Mouse (Mus musculus) gastrocnemius, postnatal 14 days (tissue): ENCODE results near the gene Ccl2. TPM values are rescaled to one million over a fixed set of nuclear protein-coding genes. Genes with fewer than 3 reads are reported as not detected.

Experiments
- DNase-seq: peaks from one replicate; pipeline ENCODE4 v3.0.0; 2021; ENCODE audit warnings: mixed read lengths
- intact Hi-C: fragments of 180-260 bp; cut with DNase I; formaldehyde crosslinking; loops from one replicate; pipeline ENCODE4 v1.15.1; 2025; ENCODE audit warnings: low total_unique reads
- long read RNA-seq, 2 experiments: library from polyadenylated mRNA; stranded (forward); transcript quantifications; one replicate each; pipeline ENCODE4 v2.0.0; 2021
- total RNA-seq, 2 experiments: library from RNA; stranded (reverse); gene quantifications; 2 replicates each; pipeline ENCODE4 v1.2.3; 2021

Gene Ccl2
- total RNA-seq = 1 to 10 TPM in 1 of 2 experiments, under 1 TPM in 1; 0.29 to 1.1 TPM
- long read RNA-seq, experiment 1 = 0 reads
- long read RNA-seq, experiment 2 = 0 reads

DNA sequence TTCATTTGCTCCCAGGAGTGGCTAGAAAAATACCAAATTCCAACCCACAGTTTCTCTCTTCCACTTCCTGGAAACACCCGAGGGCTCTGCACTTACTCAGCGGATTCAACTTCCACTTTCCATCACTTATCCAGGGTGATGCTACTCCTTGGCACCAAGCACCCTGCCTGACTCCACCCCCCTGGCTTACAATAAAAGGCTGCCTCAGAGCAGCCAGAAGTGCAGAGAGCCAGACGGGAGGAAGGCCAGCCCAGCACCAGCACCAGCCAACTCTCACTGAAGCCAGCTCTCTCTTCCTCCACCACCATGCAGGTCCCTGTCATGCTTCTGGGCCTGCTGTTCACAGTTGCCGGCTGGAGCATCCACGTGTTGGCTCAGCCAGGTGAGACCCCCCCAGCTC, at the start of gene Ccl2:
Gene Ccl2, plus strand, starts transcription at position 216 of the 400 bp plus-strand sequence.
- intact Hi-C loops = no loop called here
- DNase-seq = peak; percentile 78

GRCm38 (mm10) chr11:81996172-81996841, 39.1 kb upstream of the Ccl2 start:
- peak; percentile 63 for DNase-seq
- intact Hi-C loops = loop anchor here (5.0 kb wide), 1 partner anchor 51 kb away; the partner anchor contains the start of gene Ccl7

DNA sequence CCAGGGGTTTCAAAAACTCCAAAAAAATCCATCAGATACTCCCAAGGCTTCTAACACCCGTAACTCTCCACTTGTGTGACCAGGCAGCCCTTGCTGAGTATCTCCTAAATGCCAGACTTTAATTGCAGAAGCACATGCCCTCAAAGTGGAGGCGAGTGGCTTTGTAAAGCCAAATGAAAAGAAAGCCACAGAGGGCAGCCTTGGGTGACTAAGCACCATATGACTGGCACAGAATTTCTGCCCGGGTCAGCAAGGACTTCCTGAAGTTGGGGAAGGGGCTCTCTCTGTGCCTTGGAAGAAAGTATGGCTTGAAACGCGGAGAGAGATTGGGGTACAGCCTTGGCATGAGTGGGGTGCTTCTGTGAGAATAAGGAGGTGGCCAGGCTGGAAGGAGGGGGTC, 38.3 kb upstream of the Ccl2 start:
- DNase-seq = no peak
- intact Hi-C loops = loop anchor here (5.0 kb wide), 1 partner anchor 50 kb away; the partner anchor contains the start of gene Ccl7

- no peak for DNase-seq
- intact Hi-C loops = loop anchor here (5.0 kb wide), 1 partner anchor 49 kb away; the partner anchor contains the start of gene Ccl7
These were observed 36.7 kb upstream of the Ccl2 start for GRCm38 (mm10) chr11:81998646-81999045.

- intact Hi-C loops = loop anchor here (5.0 kb wide), 1 partner anchor 48 kb away; the partner anchor contains the start of gene Ccl7
- no peak for DNase-seq
These were observed 35.9 kb upstream of the Ccl2 start for GRCm38 (mm10) chr11:81999469-81999868.

DNA sequence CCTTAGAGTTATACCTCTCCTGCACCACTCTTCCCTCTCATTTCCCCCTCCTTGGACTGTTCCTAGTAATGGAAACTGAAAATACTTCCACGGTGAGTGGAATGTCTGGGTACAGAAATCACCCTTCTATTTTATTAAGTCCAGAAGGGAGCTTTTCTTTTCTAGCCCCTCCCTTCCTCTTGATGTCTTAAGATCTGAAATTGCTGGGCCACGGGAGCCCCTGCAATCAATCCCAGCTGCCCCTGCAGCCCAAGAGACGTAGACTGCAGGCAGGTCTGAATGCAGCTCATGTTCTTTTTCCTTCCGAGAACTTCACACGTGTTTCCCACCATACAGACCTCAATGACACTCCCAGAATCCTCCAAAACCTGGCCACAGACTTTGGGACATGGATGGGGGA, 34.8 kb upstream of the Ccl2 start:
- no peak for DNase-seq
- intact Hi-C loops = no loop called here

DNA sequence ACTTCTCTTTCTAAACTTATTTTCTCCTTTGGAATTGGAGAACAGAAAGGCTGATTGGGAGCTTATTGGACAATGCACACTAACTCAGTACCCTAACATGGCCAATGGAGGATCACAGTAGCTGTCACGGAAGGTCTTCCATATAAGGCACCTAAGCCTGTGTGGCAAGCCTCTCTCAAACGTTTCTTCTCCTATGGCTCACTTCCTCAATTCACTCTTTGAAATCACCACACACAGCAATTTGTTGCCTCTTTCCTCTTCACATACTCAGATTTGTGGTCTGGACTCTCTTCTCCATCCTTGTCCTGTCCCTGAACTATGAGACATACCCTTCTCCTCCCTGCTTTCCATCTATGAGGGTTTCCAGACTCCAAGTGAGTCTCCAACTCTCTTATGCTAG, 30.6 kb upstream of the Ccl2 start:
- no peak for DNase-seq
- intact Hi-C loops = no loop called here

- peak; percentile 63 for DNase-seq
- intact Hi-C loops = no loop called here
These were observed 28.5 kb upstream of the Ccl2 start for GRCm38 (mm10) chr11:82006796-82007423.

- DNase-seq = no peak
- intact Hi-C loops = no loop called here
These were observed 25.3 kb upstream of the Ccl2 start for GRCm38 (mm10) chr11:82010115-82010514.

GRCm38 (mm10) chr11:82011411-82012193, 23.8 kb upstream of the Ccl2 start:
- intact Hi-C loops = no loop called here
- no peak for DNase-seq

GRCm38 (mm10) chr11:82013756-82014155, 21.6 kb upstream of the Ccl2 start:
- intact Hi-C loops = no loop called here
- DNase-seq = no peak

- no peak for DNase-seq
- intact Hi-C loops = no loop called here
These were observed 20.3 kb upstream of the Ccl2 start for GRCm38 (mm10) chr11:82015066-82015465.

DNA sequence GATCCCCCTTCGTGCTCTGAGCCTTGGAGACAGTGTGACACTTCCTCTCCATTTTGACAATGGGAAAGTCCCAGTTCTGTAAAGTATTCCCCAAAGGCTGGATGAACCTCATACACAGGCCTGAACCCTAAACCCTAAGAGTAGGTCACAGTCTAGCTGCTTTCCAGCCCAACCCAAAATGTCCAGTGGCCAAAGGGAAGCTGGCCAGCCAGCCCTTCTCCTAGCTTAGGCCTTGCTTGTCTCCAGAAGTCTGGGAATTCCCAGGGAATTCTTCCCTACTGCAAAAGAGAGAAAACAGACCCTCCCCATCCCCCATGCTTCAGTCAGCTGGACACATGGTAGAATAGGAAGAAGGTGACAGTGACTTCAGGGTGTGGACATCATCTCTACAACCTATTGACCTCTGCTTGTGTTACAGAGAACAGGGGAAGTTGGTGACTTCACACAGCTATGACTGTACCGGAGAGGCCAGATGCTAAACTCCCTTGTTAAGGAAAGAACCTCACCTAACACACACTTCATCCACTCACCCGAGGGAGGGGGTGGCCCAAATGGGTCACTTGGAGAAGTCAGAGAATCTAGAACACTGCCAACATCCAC, 19.1 kb upstream of the Ccl2 start:
- intact Hi-C loops = no loop called here
- DNase-seq = peak; percentile 57

DNA sequence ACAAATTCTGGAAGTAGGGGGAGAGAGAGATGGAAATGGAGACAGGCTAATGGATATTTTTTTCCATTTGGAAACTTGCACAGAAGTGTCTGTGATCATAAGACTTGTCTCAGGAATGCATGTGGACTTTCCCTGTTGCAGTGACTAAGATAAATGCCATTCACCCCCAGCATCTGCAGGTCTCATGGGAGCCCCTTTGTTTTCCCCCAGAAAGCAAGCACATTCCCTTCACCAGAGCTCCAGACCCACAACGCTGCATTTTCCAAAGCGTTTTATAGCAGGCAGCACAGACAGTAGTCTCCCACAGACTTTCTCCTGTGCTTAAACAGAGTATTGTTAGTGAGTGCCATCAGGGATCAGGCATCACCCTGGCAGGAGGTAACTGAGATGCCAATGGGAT, 16.0 kb upstream of the Ccl2 start:
- DNase-seq = no peak
- intact Hi-C loops = no loop called here

- DNase-seq = no peak
- intact Hi-C loops = no loop called here
These were observed 15.6 kb upstream of the Ccl2 start for GRCm38 (mm10) chr11:82019793-82020192.

DNA sequence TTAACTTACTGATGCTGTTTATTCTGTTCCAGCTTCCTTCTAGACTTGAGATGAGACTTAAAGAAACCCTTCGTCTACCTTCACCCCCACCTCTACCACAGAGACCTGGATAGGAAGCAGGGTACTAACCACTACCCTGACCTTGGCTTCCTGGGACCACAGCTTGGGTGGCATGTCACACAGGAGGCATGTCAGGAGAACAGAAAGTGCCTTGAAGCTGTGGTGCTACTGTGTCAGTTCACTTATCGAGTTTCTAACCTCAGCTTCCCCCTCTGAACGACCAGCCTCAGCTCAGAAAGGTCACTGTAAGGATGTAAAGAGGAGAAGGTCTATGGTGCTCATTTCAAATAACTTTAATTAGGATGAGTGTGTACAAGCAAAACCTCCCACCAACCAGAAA, 14.0 kb upstream of the Ccl2 start:
- intact Hi-C loops = no loop called here
- no peak for DNase-seq

DNA sequence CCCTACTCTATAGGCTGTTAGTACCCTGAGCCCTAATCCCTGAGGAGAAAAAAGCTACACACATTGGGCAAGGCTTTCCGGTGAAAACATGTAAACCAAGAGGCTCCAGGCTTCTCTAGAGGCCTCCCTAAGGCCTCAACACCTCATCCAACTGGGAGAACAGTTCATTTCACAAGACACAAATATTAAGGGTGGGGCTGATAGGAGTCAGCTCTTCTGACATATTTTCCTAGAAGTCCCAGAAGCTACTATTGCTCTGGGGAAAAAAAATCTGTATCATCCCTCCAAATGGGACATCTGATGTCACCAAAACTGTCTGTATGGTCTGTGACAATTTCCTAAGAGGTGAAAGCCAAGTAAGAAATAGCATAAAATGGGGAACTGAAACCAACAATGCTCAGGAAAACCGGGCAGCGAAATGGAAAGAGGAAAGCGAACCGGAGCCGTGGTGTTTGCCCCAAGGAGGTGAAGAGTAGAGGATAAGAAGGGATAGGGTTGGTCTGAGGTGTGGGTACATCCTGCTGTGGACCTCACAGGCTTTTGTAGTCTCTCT, 12.8 kb upstream of the Ccl2 start:
- no peak for DNase-seq
- intact Hi-C loops = no loop called here

GRCm38 (mm10) chr11:82023769-82024168, 11.6 kb upstream of the Ccl2 start:
- no peak for DNase-seq
- intact Hi-C loops = no loop called here

DNA sequence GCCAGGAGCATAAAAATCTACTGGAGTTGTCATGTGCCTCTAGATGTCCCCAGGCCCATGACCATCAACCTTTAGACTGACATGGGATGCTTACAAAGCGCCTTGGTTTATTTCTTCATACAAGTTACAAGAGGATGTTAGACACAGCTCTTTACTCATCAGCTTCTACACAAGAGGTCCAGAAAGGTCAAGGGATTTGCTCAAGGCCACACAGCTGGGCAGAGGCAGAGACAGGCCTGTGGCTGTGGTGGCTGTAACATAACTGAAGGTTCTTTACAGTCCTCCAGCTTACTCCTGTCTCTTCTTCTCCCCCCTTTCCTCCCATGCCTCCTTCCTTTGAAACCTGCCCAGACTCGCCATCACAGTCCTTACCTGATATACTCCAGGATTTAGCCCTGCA, 5.2 kb upstream of the Ccl2 start:
- DNase-seq = no peak
- intact Hi-C loops = no loop called here

- intact Hi-C loops = no loop called here
These were observed 3.2 kb upstream of the Ccl2 start for GRCm38 (mm10) chr11:82032136-82032535.

More at GRCm38 (mm10) chr11:82032136-82032535, 3.2 kb upstream of the Ccl2 start:
- no peak for DNase-seq
